Mouse (Mus musculus) heart, adult 11 months (tissue): ENCODE measurements around the gene Tbc1d13.
"Not testable (repeated sequence)": the region's sequence is repeated elsewhere in the genome, so short reads cannot be mapped to it uniquely, and the experiment has no call there.

Source experiments
- DNase-seq: peaks from one replicate; pipeline ENCODE4 v3.0.0; 2022

Tbc1d13 gene

GRCm38 (mm10) chr2:30130156-30130555 lies 3.4 kb upstream of the Tbc1d13 start:
- no peak for DNase-seq

DNA sequence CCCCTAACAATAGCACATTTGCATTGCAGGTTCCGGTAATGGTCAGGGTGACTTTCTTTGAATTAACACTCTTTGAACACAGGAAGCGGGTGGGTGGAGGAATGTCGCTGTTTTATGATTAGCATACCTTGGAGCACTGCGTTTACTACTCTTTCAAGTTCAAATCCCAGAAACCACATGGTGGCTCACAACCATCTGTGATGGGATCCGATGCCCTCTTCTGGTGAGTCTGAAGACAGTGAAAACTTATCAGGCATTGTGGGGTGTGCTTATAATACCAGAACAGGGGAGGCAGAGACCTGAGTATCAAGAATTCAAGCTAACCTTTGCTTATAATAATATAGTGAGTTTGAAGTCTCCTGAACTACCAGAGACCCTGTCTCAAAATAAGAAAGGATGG lies 2.3 kb upstream of the Tbc1d13 start:
- not testable (repeated sequence) for DNase-seq

DNA sequence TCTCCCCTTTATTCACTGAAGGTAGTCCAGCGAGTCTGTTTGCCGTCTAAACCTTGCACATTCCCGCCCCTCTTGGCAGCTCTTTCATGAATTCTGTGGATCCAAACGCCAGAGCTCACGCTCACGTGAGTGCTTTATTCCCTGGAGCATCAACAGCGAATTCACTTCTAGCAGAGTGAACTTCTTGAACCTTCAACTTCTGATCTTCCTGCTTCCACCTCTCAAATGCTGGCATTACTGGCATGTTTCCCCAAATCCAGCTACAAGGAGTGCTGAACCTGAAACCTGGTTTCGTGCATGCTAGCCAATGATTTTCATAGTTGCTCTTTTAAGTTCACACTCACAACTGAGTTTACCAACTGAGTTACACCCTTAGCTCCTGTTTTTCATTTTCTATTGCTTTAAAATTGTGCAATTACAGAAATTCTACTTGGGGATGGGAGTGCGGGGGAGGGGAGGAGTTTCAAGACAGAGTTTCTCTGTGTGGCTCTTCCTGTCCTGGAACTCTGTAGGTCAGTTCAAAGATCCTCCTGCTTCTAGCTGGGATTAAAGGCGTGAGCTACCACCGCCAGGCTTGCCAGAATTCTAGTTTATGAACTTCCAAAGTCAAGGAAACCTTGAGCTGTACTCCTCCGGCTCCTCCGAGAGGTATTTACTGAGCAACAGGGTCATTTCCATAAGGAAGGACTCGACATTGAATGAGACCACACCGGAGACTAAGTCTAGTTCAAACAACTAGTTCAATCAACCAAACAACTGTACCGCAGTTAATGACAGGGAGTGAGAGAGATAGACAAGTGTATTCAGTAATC lies 539 bp upstream of the Tbc1d13 start:
- peak; percentile 95 for DNase-seq

DNA sequence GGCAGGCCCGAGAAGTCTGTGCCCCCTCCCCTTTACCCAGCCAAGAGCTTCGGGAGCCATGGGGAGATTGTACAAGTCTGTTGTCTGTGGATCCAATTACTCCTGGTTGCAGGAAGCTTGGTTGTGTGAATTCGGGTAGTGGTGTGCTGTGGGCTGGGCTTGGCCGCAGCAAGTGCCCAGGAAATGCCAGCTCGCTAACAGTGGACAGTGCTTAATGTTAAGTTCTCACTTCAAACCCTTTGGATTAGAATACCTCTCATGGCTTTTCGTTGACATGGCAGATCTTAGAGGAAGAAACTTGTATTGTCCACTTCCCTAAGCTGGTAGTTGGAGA lies 799 bp downstream of the Tbc1d13 start:
- DNase-seq, result no peak

- DNase-seq, result peak; percentile 91
Measured at GRCm38 (mm10) chr2:30134928-30135620, 1.5 kb downstream of the Tbc1d13 start.

- DNase-seq, result no peak
Measured at GRCm38 (mm10) chr2:30136458-30136857, 2.9 kb downstream of the Tbc1d13 start.

- DNase-seq, result peak; percentile 68
Measured at GRCm38 (mm10) chr2:30140021-30140420, 6.5 kb downstream of the Tbc1d13 start.

DNA sequence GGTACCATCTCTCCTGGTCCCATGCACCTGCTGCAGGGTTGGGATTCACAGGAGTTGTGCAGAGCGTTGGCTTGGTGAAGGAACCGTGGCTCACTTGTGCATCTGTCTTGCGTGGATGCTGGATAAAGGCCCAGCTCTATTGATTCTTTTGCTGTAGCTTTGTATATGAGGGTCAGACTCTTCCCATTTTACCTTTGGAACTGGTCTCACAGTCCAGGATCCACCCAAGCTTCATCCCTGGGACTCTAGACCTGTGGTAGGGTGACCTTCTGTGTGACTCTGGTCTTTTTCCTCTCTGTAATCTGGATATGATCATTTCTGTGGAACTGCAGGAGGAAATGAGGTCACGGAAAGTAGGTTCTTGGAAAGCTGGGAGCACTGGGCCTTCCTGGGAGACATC lies 10.9 kb downstream of the Tbc1d13 start:
- no peak for DNase-seq

DNA sequence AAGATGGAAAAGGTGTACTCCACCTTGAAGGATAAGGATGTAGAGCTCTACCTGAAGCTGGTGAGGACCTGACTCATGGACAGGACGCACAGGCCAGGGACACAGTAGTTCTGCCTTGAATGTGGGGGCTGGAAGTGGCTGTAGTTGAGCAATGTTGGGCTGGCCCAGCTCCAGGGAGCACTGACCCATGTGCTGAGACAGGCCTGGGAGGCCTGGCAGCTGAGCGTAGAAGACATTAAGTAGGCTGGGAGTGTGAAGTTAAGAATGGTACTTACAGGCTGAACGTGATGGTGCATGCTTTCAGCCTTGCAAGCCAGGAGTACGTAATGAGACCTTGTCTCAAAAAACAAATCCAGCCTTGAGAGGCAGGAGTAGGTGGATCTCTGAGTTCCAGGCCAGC lies 13.9 kb downstream of the Tbc1d13 start:
- DNase-seq, result peak; percentile 96

DNA sequence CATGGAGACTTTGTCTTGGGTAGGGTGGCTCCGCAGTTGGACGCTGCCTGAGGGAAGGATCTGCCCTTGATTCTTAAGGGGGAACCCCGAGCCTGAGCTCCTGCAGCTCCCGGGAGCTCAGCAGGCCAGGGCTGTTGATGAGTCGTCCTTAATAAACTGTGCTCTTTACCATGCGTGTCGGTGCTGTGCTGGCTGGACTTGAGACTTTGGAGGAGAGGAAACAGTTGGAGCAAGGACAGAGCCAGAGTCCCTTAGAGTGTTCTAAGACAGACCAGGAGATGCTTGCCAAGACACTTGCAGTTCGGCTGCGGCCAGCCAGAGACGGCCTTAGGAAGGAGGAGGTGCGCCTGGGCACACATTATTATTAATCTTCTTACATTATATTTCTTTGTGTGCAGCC lies 18.3 kb downstream of the Tbc1d13 start:
- DNase-seq, result no peak

DNA sequence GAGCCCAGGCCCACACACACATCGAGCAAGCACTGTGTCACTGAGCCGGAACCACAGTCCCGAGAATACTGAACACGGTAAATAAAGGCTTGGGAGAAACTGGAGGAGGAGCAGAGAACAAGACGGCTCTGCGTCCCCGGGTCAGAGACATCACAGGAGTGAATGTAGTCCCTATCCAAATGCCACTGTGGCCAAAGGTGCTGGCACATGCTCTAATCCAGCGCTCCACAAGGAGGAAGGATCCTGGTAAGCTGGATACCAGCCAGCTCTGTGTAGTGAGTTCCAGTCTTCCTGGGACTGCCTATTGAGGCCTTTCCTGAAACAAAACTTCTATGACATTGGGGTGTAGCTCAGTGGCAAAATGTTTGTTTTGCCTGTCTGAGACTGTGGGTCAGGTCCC lies 19.1 kb downstream of the Tbc1d13 start:
- DNase-seq, result no peak

DNA sequence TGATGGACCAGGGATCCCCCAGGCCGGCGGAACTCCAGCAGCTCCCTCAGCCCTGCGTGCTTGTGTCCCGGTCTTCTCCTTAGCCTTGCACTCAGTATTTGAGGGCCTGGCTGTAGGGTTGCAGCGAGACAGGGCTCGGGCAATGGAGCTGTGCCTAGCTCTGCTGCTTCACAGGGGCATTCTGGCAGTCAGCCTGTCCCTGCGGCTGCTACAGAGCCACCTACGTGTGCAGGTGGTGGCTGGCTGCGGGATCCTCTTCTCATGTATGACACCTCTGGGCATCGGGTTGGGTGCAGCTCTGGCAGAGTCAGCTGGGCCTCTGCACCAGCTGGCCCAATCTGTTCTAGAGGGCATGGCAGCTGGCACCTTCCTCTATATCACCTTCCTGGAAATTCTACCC lies 26.3 kb downstream of the Tbc1d13 start:
- not testable (repeated sequence) for DNase-seq

GRCm38 (mm10) chr2:30161809-30162208 lies 28.3 kb downstream of the Tbc1d13 start:
- DNase-seq, result no peak

DNA sequence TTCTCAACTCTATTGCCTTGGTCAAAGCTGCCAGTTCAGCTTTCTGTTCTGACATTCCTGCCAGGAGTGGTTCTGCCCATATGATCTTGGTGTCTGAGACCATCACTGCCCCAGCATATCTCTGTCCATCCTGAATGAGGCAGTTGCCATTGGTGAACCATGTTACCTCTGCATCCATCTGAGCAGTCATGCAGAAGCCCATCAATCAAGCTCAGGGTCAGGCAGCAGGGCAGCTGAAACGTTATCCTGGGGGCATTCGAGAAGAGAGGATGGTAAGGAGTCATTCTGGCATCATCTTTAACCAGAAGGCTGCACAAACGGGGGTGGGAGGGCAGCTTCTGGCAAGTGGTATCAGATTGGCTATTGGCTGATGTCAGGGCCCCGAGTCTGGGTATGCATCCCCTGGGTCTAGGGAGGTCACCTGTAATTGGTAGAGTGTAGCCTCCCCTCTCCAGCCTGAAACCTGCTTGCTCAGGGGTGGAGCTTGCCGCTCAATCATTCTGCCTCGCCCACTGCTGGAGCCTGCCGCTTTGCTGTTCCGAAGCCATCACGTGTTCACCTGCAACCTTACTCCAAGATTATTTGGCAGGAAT lies 30.9 kb downstream of the Tbc1d13 start:
- DNase-seq, result no peak

- DNase-seq, result no peak
Measured at GRCm38 (mm10) chr2:30166677-30167076, 33.1 kb downstream of the Tbc1d13 start.

GRCm38 (mm10) chr2:30171371-30171996 lies 37.9 kb downstream of the Tbc1d13 start, which contains the start of gene Endog:
Endog (plus strand) TSS chr2:30171493.
- peak; percentile 99 for DNase-seq

- no peak for DNase-seq
Measured at GRCm38 (mm10) chr2:30171997-30172382, 38.4 kb downstream of the Tbc1d13 start.

- peak; percentile 93 for DNase-seq
Measured at GRCm38 (mm10) chr2:30173541-30174240, 40.1 kb downstream of the Tbc1d13 start.

GRCm38 (mm10) chr2:30175897-30176296 lies 42.4 kb downstream of the Tbc1d13 start:
- DNase-seq, result no peak

DNA sequence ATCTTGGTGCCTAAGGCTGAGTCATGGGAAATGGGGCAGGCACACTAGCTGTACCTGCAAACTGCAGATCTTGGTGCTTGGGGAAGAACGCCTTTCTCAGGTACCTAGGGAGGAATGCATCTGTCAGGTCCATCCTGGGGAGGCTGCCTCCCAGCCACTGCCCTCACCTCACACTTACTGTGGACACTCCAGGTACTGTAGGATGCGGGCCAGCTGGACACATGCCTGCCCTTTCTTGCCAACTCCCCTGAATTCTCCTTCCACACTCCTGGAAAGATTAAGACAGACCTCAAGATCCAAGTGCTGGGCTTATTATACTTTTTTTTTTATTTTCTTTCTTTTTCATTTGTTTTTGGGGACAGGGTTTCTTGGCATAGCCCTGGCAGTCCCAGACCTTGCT lies 43.0 kb downstream of the Tbc1d13 start:
- no peak for DNase-seq

- peak; percentile 100 for DNase-seq
Measured at GRCm38 (mm10) chr2:30177700-30178675, 44.4 kb downstream of the Tbc1d13 start, which contains the start of gene Spout1. Spout1 (minus strand) TSS chr2:30178459.

DNA sequence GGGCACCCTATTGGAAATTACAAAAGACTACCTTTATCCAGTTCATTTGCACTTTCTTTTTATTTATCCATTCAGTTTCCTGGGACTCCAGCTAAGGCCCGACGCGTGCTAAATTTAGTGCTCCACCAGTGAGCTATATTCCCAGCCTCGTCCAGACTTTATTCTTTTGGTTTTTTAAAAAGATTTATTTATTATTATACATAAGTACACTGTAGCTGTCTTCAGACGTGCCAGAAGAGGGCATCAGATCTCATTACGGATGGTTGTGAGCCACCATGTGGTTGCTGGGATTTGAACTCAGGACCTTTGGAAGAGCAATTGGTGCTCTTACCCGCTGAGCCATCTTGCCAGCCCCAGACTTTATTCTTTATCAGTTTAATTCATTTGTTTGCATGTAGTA lies 45.2 kb downstream of the Tbc1d13 start:
- DNase-seq, result not testable (repeated sequence)
